Mouse (Mus musculus) lung, postnatal 0 days (tissue): ENCODE data around the gene Lmo2.

Experiments used
- CTCF ChIP-seq: IDR thresholded peaks from 2 replicates; pipeline ENCODE4 v1.5.1; 2016; ENCODE audit warnings: antibody characterized with exemption, mild to moderate bottlenecking
- EP300 ChIP-seq: IDR thresholded peaks from 2 replicates; pipeline ENCODE4 v1.6.1; 2016; ENCODE audit warnings: antibody characterized with exemption, mild to moderate bottlenecking, control low read depth

GRCm38 (mm10) chr2:103991303-103991702 is 33.5 kb downstream of the Lmo2 start:
- TF ChIP-seq CTCF (no peak), EP300 (no peak)
